Mouse (Mus musculus) megakaryocyte-erythroid progenitor cell, adult 5-6 weeks (primary cell): ENCODE results near the gene Tifab. TPM values are rescaled to one million over a fixed set of nuclear protein-coding genes. Genes with fewer than 3 reads are reported as not detected.
"Not testable (repeated sequence)": the region's sequence is repeated elsewhere in the genome, so short reads cannot be mapped to it uniquely, and the experiment has no call there.

Source experiments
- ATAC-seq: replicated peaks from 2 replicates; pipeline ENCODE4 v1.8.0; 2016; ENCODE audit warnings: mild to moderate bottlenecking, inconsistent platforms; ENCODE audit not compliant: severe bottlenecking, poor library complexity, low FRiP score, low TSS enrichment
- total RNA-seq, 2 experiments: library from RNA; stranded (forward) in 1 of 2; stranded (reverse) in 1 of 2; fragments of 200-1000, 215-1000 nt in 1 of 2; fragments of >200 nt in 1 of 2; fragmentation: Nextera tagmentation in 1 of 2; gene quantifications; 2 replicates each; pipeline ENCODE4 v1.2.3; 2014 to 2017

Gene Tifab
- 3.1 TPM in 1 of 2 replicates, not detected in the other for total RNA-seq (2014; fragmentation: Nextera tagmentation)
- total RNA-seq (2017): 0.23 and 0.56 TPM in 2 replicates

- no peak for ATAC-seq
Observed at GRCm38 (mm10) chr13:56178416-56179035, at the start of gene Tifab. TSS of gene Tifab (minus strand) at chr13:56178885.

DNA sequence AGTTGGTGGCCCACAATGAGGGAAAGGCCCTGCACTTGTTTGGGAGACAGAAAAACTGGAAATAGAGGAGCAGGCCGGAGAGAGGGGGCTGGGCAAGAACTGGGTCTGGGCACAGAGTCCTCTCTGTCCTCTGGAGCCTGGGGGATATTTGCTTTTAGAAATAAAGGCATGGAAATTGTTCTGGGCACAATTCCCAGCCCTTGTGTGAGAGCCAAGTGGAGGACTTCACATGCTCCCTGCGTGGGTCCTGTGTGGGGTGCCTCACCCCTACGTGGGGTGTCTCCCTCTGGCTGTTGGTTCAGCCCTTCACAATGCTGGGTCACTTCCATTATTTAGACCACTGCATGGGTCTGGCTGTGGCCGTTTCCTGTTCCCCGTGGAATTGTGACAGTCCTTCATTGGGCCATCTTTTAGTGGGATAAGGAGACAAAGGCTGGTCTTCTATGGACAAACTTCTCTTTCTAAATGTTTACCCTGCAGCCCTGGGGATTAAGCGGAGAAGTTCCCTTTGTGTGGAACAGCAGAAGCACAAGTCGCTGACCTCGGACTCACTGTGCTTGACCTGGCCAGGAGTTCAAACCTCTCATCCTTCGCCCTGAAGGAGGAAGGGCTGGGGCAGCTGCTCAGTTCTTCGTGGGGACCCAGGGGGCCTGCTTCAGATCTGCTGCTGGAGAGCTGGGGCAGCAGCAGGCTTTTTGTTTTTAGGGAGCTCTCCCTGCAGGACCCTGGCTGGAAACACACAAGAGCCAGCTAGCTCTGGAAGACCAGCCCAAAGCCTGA lies 47.7 kb upstream of the Tifab start:
- ATAC-seq: no peak

DNA sequence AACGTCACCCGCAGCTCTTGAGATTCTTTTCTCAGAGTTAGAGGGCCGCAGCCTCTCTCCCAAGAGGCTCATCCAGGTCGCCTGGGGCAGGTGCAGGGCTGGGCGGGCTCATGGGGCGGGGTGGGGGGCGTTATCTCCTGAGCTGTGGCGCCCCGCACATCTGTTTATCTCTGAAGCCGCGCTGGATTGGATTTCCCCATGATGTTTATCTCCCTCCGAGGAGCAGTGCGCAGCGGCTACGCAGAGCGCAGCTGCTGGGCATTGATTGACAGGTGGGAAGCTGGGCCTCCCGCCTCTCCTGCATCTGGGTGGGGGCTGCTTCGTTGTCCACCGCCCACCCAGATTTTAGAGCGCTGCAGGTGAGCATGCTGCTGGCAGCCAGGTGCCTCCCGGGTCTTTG lies 44.9 kb upstream of the Tifab start:
- ATAC-seq: no peak

GRCm38 (mm10) chr13:56222849-56223246 lies 44.2 kb upstream of the Tifab start:
- no peak for ATAC-seq

DNA sequence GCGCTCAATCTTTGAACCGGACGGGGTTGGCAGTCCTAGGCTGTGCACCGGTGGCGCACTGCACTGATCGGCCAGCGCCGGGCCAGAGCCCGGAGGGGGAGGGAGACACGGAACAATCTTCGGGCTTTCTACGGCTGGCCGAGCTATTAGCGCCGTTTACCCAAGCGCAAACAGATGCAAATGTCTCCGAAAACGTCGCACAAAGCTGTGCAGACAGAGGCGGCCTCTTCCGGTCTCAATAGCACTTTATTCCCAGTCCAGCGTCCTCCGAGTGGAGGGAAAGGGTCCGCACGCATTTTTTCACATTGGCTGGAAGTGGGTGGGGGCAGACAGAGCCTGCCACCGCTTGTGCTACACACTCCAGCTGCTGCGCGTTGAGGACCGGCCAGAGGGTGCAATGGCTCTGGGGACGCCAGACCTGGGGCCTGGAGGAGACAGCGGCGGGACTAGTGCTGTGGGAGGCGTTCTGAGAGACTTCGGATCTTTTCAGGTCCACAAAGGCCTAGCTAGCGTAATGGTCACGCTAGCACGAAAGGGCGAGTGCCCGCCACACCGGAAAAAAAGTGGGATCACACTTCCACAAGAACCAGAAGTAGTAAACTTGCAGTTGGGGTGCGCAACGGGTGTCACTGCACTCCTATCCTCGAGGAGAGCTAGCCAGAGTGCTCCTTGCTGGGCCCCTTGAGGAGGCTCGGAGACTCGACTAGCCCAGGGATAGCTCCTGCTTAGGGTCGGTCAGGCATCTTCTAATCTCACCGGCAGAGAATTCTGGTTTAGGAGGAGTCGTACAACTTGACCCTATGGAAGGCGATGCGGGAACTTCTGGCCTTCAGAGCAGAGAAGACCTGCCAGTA lies 43.5 kb upstream of the Tifab start:
- ATAC-seq: no peak

GRCm38 (mm10) chr13:56221129-56221910 lies 42.6 kb upstream of the Tifab start:
- no peak for ATAC-seq

- ATAC-seq: no peak
Observed at GRCm38 (mm10) chr13:56219254-56219653, 40.6 kb upstream of the Tifab start.

GRCm38 (mm10) chr13:56216090-56216489 lies 37.4 kb upstream of the Tifab start:
- ATAC-seq: no peak

- ATAC-seq: no peak
Observed at GRCm38 (mm10) chr13:56214633-56215032, 35.9 kb upstream of the Tifab start.

DNA sequence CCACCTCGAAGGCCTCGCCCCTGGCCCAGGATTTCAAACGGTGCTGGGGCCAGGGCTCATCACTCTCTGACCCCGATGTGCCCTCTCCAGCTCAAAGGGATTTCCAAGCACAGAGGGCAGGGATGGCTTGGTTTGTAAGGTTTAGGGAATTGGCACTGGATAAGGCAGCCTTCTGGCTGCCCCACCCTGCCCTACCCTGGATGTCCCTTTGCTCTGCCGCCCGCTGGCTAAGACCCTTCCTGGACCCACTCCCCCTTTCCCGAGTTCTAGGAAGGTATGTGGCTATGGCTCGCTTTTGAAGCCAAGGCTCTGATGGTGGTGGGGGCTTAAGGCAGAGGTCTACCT lies 30.4 kb upstream of the Tifab start:
- no peak for ATAC-seq

DNA sequence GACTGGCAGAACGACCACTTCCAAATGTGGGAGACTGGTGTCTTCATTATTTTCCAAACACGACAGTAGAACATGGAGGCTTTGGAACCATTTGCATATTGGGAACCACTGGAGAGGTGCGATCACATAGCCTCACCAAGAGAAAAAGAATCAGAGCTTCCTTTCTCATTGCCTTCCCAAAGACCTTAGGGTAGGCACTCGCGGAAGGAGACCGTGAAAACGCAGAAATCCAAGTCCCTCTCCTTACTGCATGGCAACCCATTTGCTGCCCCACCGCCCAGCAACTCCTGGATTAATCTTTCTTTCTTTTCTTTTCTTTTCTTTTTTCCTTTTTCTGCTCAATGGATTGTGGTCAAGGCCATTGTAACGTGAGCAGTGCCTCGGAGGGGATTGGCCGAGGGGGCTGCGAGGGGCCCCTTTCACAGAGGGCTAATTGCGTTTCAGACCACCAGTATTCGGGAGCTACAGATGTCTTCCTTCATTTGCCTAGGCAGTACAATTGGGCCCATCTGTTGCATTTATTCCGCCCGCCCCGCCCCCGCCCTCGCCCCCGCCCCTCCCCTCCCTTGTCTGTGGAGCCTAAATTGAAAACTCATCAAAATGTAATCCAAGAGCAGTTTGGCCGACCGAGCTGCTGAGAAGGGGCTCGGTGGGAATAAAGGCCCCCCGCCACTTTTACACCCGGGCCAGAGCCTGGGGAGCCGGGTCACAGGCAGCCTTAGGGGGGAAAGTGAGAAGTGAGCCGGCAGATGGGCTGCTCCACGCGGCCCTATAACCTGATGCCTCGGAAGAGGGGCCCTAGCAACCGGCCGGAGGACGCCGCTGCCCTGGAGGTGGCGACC lies 29.8 kb upstream of the Tifab start:
- no peak for ATAC-seq

- no peak for ATAC-seq
Observed at GRCm38 (mm10) chr13:56199506-56199905, 20.8 kb upstream of the Tifab start.

DNA sequence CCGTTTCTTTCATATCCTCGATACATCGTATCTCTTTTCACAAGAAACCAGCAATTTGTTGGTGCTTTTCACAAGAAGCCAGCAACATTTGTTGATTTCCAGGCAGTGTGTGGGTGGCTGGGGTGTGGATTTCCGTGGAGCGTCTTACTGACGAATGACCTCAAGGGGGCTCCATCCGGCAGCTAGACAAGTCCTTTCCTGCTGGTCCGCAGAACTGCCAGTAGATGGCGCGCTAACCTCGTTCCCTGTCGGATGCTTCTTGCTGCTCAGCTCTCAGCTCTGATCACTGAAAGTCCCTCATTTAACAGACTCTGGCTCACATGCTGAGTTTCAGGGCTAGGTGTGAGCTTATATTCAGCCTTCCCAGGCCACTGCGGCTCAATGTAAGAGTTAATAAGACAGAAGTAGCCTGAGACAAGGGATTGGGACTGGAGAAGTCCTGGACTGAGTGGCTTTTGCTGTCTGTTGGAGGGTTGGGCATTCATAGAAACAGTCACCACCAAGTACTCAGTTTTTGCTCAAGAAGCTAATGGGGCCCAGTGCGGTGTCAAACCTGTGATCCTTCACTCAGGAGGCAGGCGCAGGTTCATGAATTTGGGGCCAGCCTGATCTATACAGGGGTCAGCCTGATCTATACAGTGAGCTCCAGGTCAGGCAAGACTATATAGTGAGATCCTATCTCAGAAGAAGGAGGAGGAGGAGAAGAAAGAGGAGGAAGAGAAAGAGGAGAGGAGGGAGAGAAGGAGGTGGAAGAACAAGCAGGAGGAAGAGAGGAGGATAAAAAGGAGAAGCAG lies 19.0 kb upstream of the Tifab start:
- ATAC-seq: peak; percentile 96

DNA sequence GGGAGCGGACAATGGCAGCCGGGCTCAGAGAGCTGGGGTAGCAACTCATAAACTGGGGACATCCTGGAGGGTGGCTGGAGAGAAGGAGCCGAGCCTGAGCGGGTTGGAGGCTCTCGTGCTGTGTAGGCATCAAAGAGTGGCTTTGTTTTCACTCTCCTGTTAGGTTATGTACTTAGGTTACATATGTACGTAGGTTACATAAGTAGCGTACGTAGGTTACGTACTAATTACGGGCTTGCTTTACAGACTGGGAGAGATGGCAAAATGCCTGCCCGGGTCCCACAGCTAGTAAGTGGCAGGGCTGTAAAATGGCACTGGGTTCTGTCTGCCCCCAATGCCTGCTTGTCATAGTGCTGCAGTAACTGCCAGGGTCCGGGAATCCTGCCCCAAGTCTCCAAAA lies 18.3 kb upstream of the Tifab start:
- 0 out of 2 replicates have a peak, but pooled peaks have one; percentile 8 for ATAC-seq

- ATAC-seq: not testable (repeated sequence)
Observed at GRCm38 (mm10) chr13:56195824-56196223, 17.1 kb upstream of the Tifab start.

GRCm38 (mm10) chr13:56194181-56194580 lies 15.5 kb upstream of the Tifab start:
- ATAC-seq: not testable (repeated sequence)

DNA sequence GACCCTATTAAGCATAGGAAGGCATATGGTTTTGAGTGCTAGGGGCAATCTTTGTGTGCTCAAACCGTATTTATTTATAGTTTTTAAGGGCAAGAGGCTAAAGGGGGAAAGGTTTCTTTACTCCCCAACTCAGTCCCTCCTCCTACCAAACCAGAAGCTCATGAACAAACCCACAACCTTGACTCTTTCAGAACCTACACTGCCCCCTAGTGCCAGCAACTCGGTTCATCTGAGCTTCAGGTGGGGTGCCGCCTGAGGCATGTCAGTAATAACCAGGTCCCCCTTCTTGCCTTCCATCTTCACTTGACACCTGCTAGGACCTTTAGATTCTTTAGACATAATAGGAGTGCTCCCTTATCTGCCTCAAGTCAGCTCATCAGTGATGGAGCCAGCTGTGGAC lies 12.5 kb upstream of the Tifab start:
- ATAC-seq: no peak

DNA sequence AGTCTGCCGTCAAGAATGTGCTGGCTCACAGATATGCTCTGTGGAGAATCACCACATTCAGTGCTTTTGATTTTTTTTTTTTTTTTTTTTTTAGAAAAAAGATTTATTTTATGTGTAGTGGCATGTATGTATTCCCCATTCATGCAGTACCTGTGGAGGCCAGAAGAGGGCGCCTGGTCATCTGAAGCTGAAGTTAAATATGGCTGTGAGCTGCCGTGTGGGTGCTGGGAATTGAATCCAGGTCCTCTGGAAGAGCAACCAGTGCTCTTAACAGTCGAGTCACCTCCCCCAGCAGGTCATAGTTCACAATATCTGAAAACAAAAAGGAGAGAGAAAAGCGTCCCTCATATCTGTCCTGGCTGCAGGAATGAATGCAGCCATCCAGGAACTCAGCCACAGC lies 11.0 kb upstream of the Tifab start:
- no peak for ATAC-seq
